Mouse (Mus musculus) adrenal gland, postnatal 25 days (tissue): ENCODE results near the gene Uroc1. TPM values are rescaled to one million over a fixed set of nuclear protein-coding genes. Genes with fewer than 3 reads are reported as not detected.

Source experiments
- DNase-seq: peaks from one replicate; pipeline ENCODE4 v3.0.0; 2021; ENCODE audit warnings: mixed read lengths
- long read RNA-seq: library from polyadenylated mRNA; stranded (forward); transcript quantifications from one replicate; pipeline ENCODE4 v2.0.0, GENCODE M21; 2021
- total RNA-seq: library from RNA; stranded (reverse); gene quantifications from 2 replicates; pipeline ENCODE4 v1.2.3, GENCODE M21; 2021

Uroc1 gene
- 0.09 and 3.0 TPM in 2 replicates for total RNA-seq
- long read RNA-seq, transcript Uroc1-201 (20 exons, 3,370 nt), result major isoform, 65 of 102 reads
- long read RNA-seq, partial matches to known transcripts, result 21 of 102 reads
- long read RNA-seq, other reads (novel, unspliced or antisense), result 15 of 102 reads

- DNase-seq, result no peak
Measured at GRCm38 (mm10) chr6:90332561-90333425, at the start of gene Uroc1. Uroc1 (plus strand) TSS chr6:90333284.

GRCm38 (mm10) chr6:90288265-90288664 is 44.8 kb upstream of the Uroc1 start:
- DNase-seq, result no peak

GRCm38 (mm10) chr6:90300919-90301318 is 32.2 kb upstream of the Uroc1 start, which contains the start of gene BC048671:
BC048671 (plus strand) TSS chr6:90301219.
- no peak for DNase-seq

GRCm38 (mm10) chr6:90306315-90306975 is 26.6 kb upstream of the Uroc1 start:
- no peak for DNase-seq

GRCm38 (mm10) chr6:90308839-90309778 is 24.0 kb upstream of the Uroc1 start:
- DNase-seq, result no peak

- DNase-seq, result no peak
Measured at GRCm38 (mm10) chr6:90315961-90316360, 17.1 kb upstream of the Uroc1 start.

GRCm38 (mm10) chr6:90317510-90318258 is 15.4 kb upstream of the Uroc1 start:
- no peak for DNase-seq

GRCm38 (mm10) chr6:90319019-90319418 is 14.1 kb upstream of the Uroc1 start:
- no peak for DNase-seq

GRCm38 (mm10) chr6:90319475-90320191 is 13.5 kb upstream of the Uroc1 start:
- DNase-seq, result no peak

GRCm38 (mm10) chr6:90320429-90320828 is 12.7 kb upstream of the Uroc1 start:
- no peak for DNase-seq

GRCm38 (mm10) chr6:90321811-90322210 is 11.3 kb upstream of the Uroc1 start:
- DNase-seq, result no peak

- DNase-seq, result no peak
Measured at GRCm38 (mm10) chr6:90324026-90324425, 9.1 kb upstream of the Uroc1 start.

GRCm38 (mm10) chr6:90324463-90324862 is 8.6 kb upstream of the Uroc1 start:
- DNase-seq, result no peak

GRCm38 (mm10) chr6:90324991-90325390 is 8.1 kb upstream of the Uroc1 start, which contains the start of gene Chst13:
Chst13 (minus strand) TSS chr6:90325185.
- DNase-seq, result peak; percentile 45

- DNase-seq, result no peak
Measured at GRCm38 (mm10) chr6:90327670-90328069, 5.4 kb upstream of the Uroc1 start.

- DNase-seq, result peak; percentile 30
Measured at GRCm38 (mm10) chr6:90329953-90330352, 3.1 kb upstream of the Uroc1 start.

GRCm38 (mm10) chr6:90334244-90334643 is 1.2 kb downstream of the Uroc1 start:
- DNase-seq, result no peak

- no peak for DNase-seq
Measured at GRCm38 (mm10) chr6:90342343-90342742, 9.3 kb downstream of the Uroc1 start.

GRCm38 (mm10) chr6:90347183-90347582 is 14.1 kb downstream of the Uroc1 start:
- no peak for DNase-seq

GRCm38 (mm10) chr6:90348500-90348899 is 15.4 kb downstream of the Uroc1 start:
- DNase-seq, result peak; percentile 20
